Mouse (Mus musculus) B cell, adult (primary cell): ENCODE results near the gene Gng11. TPM values are rescaled to one million over a fixed set of nuclear protein-coding genes. Genes with fewer than 3 reads are reported as not detected.

Experiments
- total RNA-seq: library from RNA; stranded (reverse); gene quantifications from 4 replicates; pipeline ENCODE4 v1.2.4, GENCODE M21; 2023; ENCODE audit not compliant: inconsistent age

Gng11 gene
- total RNA-seq, result 1.2 TPM in 3 of 4 replicates, not detected in the other

DNA sequence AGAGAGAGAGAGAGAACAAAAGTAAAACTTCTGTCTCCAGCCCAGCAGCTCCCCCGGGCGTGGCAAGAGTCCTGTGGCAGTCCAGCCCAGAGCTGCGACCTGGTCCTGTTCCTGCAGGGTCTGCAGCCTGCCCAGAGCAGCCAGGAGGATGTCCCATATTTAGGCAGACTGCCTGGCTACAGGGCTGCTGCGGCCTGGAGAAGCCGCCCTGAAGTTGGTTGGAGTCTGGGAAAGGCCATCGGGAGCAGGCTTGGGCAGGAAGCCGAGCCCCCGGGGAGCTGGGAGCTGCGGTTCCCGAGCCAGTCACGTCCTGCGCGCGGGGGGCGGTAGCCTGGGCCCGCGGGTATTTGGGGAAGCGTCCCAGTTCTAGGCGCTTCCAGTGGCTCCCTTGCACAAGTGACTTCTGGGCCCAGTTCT is at the start of gene Gng11:
Gene Gng11, plus strand, starts transcription at position 15 of the 417 bp plus-strand sequence.

DNA sequence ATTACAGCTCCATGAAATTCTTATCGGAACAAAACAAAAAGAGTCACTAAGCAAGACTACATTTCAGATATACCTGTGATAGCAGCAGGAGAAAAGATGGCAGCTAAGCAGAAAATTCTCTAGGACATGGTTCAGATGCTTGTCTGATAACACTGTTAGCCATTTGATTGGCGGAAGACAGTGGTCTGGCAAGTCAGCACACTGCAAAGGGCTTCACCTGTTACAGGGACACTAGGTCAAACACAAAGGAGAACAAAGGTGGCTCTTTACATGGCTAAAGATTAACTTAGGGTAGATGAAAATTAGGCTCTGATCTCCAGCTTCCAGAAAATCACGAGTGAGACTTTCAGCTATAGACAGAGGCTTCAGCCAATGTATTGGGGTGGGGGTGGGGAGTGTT is 15.0 kb upstream of the Gng11 start, which contains the start of gene Tfpi2:
Gene Tfpi2, minus strand, starts transcription at position 170 of the 400 bp plus-strand sequence.

DNA sequence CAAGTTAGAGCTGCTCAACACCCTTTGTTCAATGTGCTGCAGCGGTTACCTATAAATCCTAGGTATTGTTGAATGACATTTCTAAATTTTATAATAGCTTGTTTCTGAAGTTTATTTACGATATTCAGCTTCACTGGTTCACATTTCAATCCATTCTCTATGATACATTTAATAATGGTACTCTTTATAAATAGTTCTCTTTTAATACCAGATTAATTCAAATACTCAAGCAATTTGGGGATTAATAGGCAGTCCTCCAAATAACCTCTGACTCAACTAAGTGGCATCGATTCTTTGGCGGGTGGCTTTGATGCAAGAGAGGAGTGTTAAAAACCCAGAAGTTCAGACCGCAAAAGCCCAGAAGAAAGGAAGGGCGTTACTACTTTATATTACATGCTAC is 10.2 kb upstream of the Gng11 start, which contains the start of gene Gngt1:
Gene Gngt1, plus strand, starts transcription at position 301 of the 400 bp plus-strand sequence.

Other genes with a start within 250 kb of the Gng11 start
- gene Calcr, start 239.2 kb upstream of the Gng11 start, total RNA-seq, result not detected in 4 replicates
- gene Tfpi2, start 15.0 kb upstream of the Gng11 start, total RNA-seq, result not detected in 4 replicates
- not detected in 4 replicates for gene Gngt1, start 10.1 kb upstream of the Gng11 start, total RNA-seq
- gene Bet1, start 83.1 kb downstream of the Gng11 start, total RNA-seq, result 11.0 to 13.7 TPM (median 12.3 TPM) in 4 replicates